Mouse (Mus musculus) heart, postnatal 0 days (tissue): ENCODE results near the gene Tnip2.

Experiments
- CTCF ChIP-seq: IDR thresholded peaks from 2 replicates; pipeline ENCODE4 v1.5.1; 2016; ENCODE audit warnings: antibody characterized with exemption, control low read depth, low read depth
- EP300 ChIP-seq: IDR thresholded peaks from 2 replicates; pipeline ENCODE4 v1.6.1; 2016; ENCODE audit warnings: antibody characterized with exemption, low read depth

- no peak for TF ChIP-seq CTCF
- TF ChIP-seq EP300, result no peak
These were observed 20.0 kb upstream of the Tnip2 start for GRCm38 (mm10) chr5:34533820-34534219.
